Mouse (Mus musculus): ENCODE results near the gene Ppp1r13b.
A peak's percentile ranks its signal among the peaks of the same experiment; 100 is the strongest.

Ppp1r13b gene

GRCm38 (mm10) chr12:111882852-111883251, 25.1 kb downstream of the Ppp1r13b start:
- DNase-seq (ENCODE audit: low read depth, low spot score), result no peak

GRCm38 (mm10) chr12:111882022-111882421, 25.9 kb downstream of the Ppp1r13b start:
- no peak for DNase-seq (ENCODE audit: low read depth, low spot score)

- peak; percentile 79 for DNase-seq (ENCODE audit: low read depth, low spot score)
These were observed 29.7 kb downstream of the Ppp1r13b start for GRCm38 (mm10) chr12:111878213-111878612.

- DNase-seq (ENCODE audit: low read depth, low spot score), result no peak
These were observed 32.4 kb downstream of the Ppp1r13b start for GRCm38 (mm10) chr12:111875499-111875898.

GRCm38 (mm10) chr12:111874601-111875140, 33.2 kb downstream of the Ppp1r13b start:
- no peak for DNase-seq (ENCODE audit: low read depth, low spot score)

- no peak for DNase-seq (ENCODE audit: low read depth, low spot score)
These were observed 35.8 kb downstream of the Ppp1r13b start for GRCm38 (mm10) chr12:111872079-111872478.

- DNase-seq (ENCODE audit: low read depth, low spot score), result no peak
These were observed 37.1 kb downstream of the Ppp1r13b start for GRCm38 (mm10) chr12:111870811-111871210.

- DNase-seq (ENCODE audit: low read depth, low spot score), result no peak
These were observed 38.1 kb downstream of the Ppp1r13b start for GRCm38 (mm10) chr12:111869806-111870205.

- no peak for DNase-seq (ENCODE audit: low read depth, low spot score)
These were observed 43.6 kb downstream of the Ppp1r13b start for GRCm38 (mm10) chr12:111864206-111864824.

GRCm38 (mm10) chr12:111855448-111855847, 52.5 kb downstream of the Ppp1r13b start:
- peak; percentile 21 for DNase-seq (ENCODE audit: low read depth, low spot score)

- DNase-seq (ENCODE audit: low read depth, low spot score), result no peak
These were observed 54.4 kb downstream of the Ppp1r13b start for GRCm38 (mm10) chr12:111853546-111853945.

GRCm38 (mm10) chr12:111853011-111853436, 54.9 kb downstream of the Ppp1r13b start:
- peak; percentile 34 for DNase-seq (ENCODE audit: low read depth, low spot score)

- peak; percentile 10 for DNase-seq (ENCODE audit: low read depth, low spot score)
These were observed 56.2 kb downstream of the Ppp1r13b start for GRCm38 (mm10) chr12:111851745-111852144.

- DNase-seq (ENCODE audit: low read depth, low spot score), result peak; percentile 11
These were observed 56.7 kb downstream of the Ppp1r13b start for GRCm38 (mm10) chr12:111851235-111851634.

- no peak for DNase-seq (ENCODE audit: low read depth, low spot score)
These were observed 59.6 kb downstream of the Ppp1r13b start for GRCm38 (mm10) chr12:111848300-111848798.

GRCm38 (mm10) chr12:111846815-111847214, 61.1 kb downstream of the Ppp1r13b start:
- DNase-seq (ENCODE audit: low read depth, low spot score), result no peak

- DNase-seq (ENCODE audit: low read depth, low spot score), result no peak
These were observed 62.0 kb downstream of the Ppp1r13b start for GRCm38 (mm10) chr12:111845953-111846352.

GRCm38 (mm10) chr12:111843470-111843869, 64.4 kb downstream of the Ppp1r13b start:
- DNase-seq (ENCODE audit: low read depth, low spot score), result no peak

- no peak for DNase-seq (ENCODE audit: low read depth, low spot score)
These were observed 65.1 kb downstream of the Ppp1r13b start for GRCm38 (mm10) chr12:111842565-111843433.

- no peak for DNase-seq (ENCODE audit: low read depth, low spot score)
These were observed 74.5 kb downstream of the Ppp1r13b start for GRCm38 (mm10) chr12:111833457-111833856.

- DNase-seq (ENCODE audit: low read depth, low spot score), result no peak
These were observed 75.3 kb downstream of the Ppp1r13b start for GRCm38 (mm10) chr12:111832643-111833042.

GRCm38 (mm10) chr12:111830375-111830774, 77.5 kb downstream of the Ppp1r13b start:
- no peak for DNase-seq (ENCODE audit: low read depth, low spot score)
